Mouse (Mus musculus) large intestine, adult 2 months (tissue): Measurements from ENCODE around the gene Thap2. TPM values are rescaled to one million over a fixed set of nuclear protein-coding genes. Genes with fewer than 3 reads are reported as not detected.
A peak's percentile ranks its signal among the peaks of the same experiment; 100 is the strongest.

ENCODE experiments used
- DNase-seq: peaks from one replicate; pipeline ENCODE4 v3.0.0-alpha.2; 2012; ENCODE audit warnings: low read depth, low spot score
- WGBS: fragments of 180-500 bp; shearing (Covaris S2); methylation state at CpG from one replicate; pipeline ENCODE4 v1.1.7; 2018; 5-methylcytosine and 5-hydroxymethylcytosine counted together
- polyA plus RNA-seq: library from polyadenylated mRNA; depleted of rRNA; stranded (reverse); fragments of >200 nt; gene quantifications from 2 replicates; pipeline ENCODE4 v1.2.3, GENCODE M21; 2012; rRNA removed

Thap2 gene
- polyA plus RNA-seq: 3.0 and 4.5 TPM in 2 replicates

GRCm38 (mm10) chr10:115384221-115385017 is at the start of gene Thap2, which contains the start of gene Zfc3h1:
TSS of gene Thap2 (minus strand) at chr10:115384443.
TSS of gene Zfc3h1 (plus strand) at chr10:115384959.
- under 1% methylated on average over 65 of the region's 65 CpGs for WGBS
- peak; percentile 98 for DNase-seq

GRCm38 (mm10) chr10:115425351-115425750 is 41.1 kb upstream of the Thap2 start:
- 63% methylated on average over 2 of the region's 2 CpGs for WGBS
- DNase-seq: no peak

- 90% methylated on average over 4 of the region's 4 CpGs for WGBS
- no peak for DNase-seq
These were observed 37.7 kb upstream of the Thap2 start for GRCm38 (mm10) chr10:115421976-115422375.

- WGBS: 78% methylated on average over 3 of the region's 3 CpGs
- DNase-seq: no peak
These were observed 29.8 kb upstream of the Thap2 start for GRCm38 (mm10) chr10:115414056-115414455.

GRCm38 (mm10) chr10:115413496-115413895 is 29.3 kb upstream of the Thap2 start:
- no peak for DNase-seq

GRCm38 (mm10) chr10:115406393-115406792 is 22.1 kb upstream of the Thap2 start:
- WGBS: 62% methylated on average over 6 of the region's 6 CpGs

More at GRCm38 (mm10) chr10:115413496-115413895, 29.3 kb upstream of the Thap2 start:
- WGBS: 92% methylated on average over 2 of the region's 2 CpGs

GRCm38 (mm10) chr10:115391896-115392295 is 7.7 kb upstream of the Thap2 start:
- whole genome bisulfite sequencing: 86% methylated on average over 1 of the region's 1 CpGs
- DNase-seq: no peak

More at GRCm38 (mm10) chr10:115406393-115406792, 22.1 kb upstream of the Thap2 start:
- DNase-seq: no peak

GRCm38 (mm10) chr10:115391076-115391475 is 6.8 kb upstream of the Thap2 start:
- 91% methylated on average over 4 of the region's 4 CpGs for WGBS
- DNase-seq: no peak

- WGBS: 60% methylated on average over 3 of the region's 3 CpGs
- DNase-seq: no peak
These were observed 3.6 kb upstream of the Thap2 start for GRCm38 (mm10) chr10:115387891-115388290.

- under 1% methylated on average over 73 of the region's 101 CpGs for WGBS
- DNase-seq: peak; percentile 24
These were observed 1.1 kb upstream of the Thap2 start for GRCm38 (mm10) chr10:115385018-115386002.

- peak; percentile 18 for DNase-seq
- under 1% methylated on average over 15 of the region's 15 CpGs for WGBS
These were observed 511 bp downstream of the Thap2 start for GRCm38 (mm10) chr10:115383644-115384220.

- no peak for DNase-seq
- WGBS: 31% methylated on average over 12 of the region's 12 CpGs
These were observed 1.2 kb downstream of the Thap2 start for GRCm38 (mm10) chr10:115382846-115383643.

GRCm38 (mm10) chr10:115381506-115382084 is 2.6 kb downstream of the Thap2 start:
- DNase-seq: no peak
- 86% methylated on average over 2 of the region's 2 CpGs for WGBS

- 76% methylated on average over 4 of the region's 4 CpGs for WGBS
- DNase-seq: no peak
These were observed 21.1 kb downstream of the Thap2 start for GRCm38 (mm10) chr10:115363151-115363550.

- 2% methylated on average over 9 of the region's 9 CpGs for WGBS
- no peak for DNase-seq
These were observed 21.6 kb downstream of the Thap2 start for GRCm38 (mm10) chr10:115362623-115362964.

- DNase-seq: peak; percentile 89
- WGBS: 1% methylated on average over 52 of the region's 58 CpGs
These were observed 22.2 kb downstream of the Thap2 start, which contains the start of gene Tmem19 for GRCm38 (mm10) chr10:115361840-115362622. TSS of gene Tmem19 (minus strand) at chr10:115362501.

GRCm38 (mm10) chr10:115359066-115359465 is 25.2 kb downstream of the Thap2 start:
- 70% methylated on average over 7 of the region's 7 CpGs for WGBS
- DNase-seq: no peak
